Mouse (Mus musculus): ENCODE data around the gene Swi5. TPM values are rescaled to one million over a fixed set of nuclear protein-coding genes. Genes with fewer than 3 reads are reported as not detected.
A peak's percentile ranks its signal among the peaks of the same experiment; 100 is the strongest.

Gene Swi5
- polyA plus RNA-seq, 1 experiment: not detected

DNA sequence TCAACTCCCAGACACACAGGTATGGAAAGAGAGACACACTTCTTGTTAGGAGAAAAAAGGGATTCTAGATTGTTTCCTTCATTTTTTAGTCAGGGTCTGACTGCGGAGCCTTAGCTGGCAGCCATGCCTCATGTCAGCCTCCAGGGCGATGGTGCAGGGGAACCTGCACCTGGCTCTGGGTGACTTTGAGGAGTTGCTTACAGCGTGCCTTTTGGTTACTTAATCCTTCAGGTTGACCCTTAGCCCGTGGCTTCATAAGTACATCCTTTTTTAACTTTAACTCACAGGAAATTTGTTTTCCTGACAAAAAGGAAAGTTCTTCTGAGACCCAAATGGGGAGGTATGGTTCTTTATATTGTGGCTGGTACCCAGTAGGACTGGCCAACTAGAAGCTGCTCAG, 44.9 kb downstream of the Swi5 start:
- 92% methylated on average over 4 of the region's 4 CpGs for WGBS
- no peak overlapping the region for H3K27ac ChIP-seq (ENCODE audit: insufficient read depth, low read depth, low read length)
- TF ChIP-seq CTCF (IDR thresholded peaks at IDR 0.05; ENCODE audit: insufficient read depth, low read depth, low read length) (no peak), POLR2A (IDR thresholded peaks at IDR 0.05; ENCODE audit: insufficient read depth, low read depth, low read length) (no peak)

DNA sequence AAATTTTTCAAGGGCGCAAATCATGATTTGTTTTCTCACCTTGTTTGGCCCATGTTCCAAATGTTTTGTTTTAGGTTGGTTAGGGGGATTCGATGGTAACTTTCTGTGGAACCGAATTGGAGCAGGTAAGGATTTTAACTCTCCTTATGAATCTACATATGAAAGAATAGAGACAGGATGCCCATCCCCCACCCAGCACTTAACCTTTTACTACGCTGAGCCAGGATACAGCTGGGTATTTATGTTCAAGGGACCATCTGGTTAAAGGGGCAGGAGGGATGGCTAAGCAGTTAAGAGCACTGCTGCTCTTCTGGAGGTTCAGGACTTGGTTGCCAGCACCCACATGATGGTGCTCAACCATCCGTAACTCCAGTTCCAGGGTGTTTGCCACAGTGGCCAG, 47.3 kb downstream of the Swi5 start:
- no peaks in the 10 kb centered on the region for H3K4me1 ChIP-seq (ENCODE audit: control insufficient read depth, insufficient read depth, low read length)
- H3K27ac ChIP-seq (ENCODE audit: insufficient read depth, low read depth, low read length): no peak overlapping the region
- no peak for TF ChIP-seq POLR2A (IDR thresholded peaks at IDR 0.05; ENCODE audit: insufficient read depth, low read depth, low read length)
- no peak for TF ChIP-seq CTCF (IDR thresholded peaks at IDR 0.05; ENCODE audit: insufficient read depth, low read depth, low read length)
- H3K4me3 ChIP-seq (ENCODE audit: insufficient read depth, low read depth, low read length): no peak overlapping the region
- 88% methylated on average over 5 of the region's 5 CpGs for WGBS

More for the DNA sequence above, 44.9 kb downstream of the Swi5 start:
- Histone ChIP-seq H3K4me1 (ENCODE audit: control insufficient read depth, insufficient read depth, low read length) (no peaks in the 10 kb centered on the region), H3K4me3 (ENCODE audit: insufficient read depth, low read depth, low read length) (no peak overlapping the region)

DNA sequence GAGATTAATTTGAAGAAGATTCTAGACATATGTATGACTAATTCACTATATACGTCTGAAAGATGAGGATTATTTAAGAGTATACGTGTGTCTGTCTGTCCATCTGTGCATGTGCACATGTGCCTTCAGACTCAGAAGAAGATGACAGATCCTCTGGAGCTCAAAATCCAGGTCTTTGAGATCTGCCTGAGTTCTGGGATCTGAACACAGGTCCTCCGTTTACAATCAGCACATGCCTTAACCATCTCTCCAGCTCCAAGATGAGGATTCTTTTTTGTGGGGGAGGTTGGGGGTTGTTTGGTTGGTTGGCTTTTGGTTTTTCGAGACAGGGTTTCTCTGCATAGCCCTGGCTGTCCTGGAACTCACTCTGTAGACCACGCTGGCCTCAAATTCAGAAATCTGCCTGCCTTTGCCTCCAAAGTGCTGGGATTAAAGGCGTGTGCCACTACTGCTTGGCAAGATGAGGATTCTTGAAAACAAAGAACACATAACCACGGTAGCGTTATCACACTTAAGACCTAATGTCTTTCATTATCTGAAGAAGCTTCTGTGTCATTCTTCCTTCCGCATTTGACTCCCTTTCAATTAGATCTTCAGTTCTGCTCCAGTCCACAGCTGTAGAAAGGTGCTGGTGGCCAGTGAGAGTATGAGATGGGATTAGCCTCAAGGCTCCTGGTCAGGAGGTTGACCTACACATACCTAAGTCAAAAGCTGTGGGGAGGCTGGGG, 49.0 kb downstream of the Swi5 start:
- Histone ChIP-seq H3K4me1 (ENCODE audit: control insufficient read depth, insufficient read depth, low read length) (no peaks in the 10 kb centered on the region; the same call in 1 of the 2 replicates), H3K4me3 (ENCODE audit: insufficient read depth, low read depth, low read length) (no peak overlapping the region), H3K27ac (ENCODE audit: insufficient read depth, low read depth, low read length) (no peak overlapping the region)
- TF ChIP-seq CTCF (IDR thresholded peaks at IDR 0.05; ENCODE audit: insufficient read depth, low read depth, low read length) (no peak), POLR2A (IDR thresholded peaks at IDR 0.05; ENCODE audit: insufficient read depth, low read depth, low read length) (no peak)
- WGBS: 92% methylated on average over 9 of the region's 9 CpGs

DNA sequence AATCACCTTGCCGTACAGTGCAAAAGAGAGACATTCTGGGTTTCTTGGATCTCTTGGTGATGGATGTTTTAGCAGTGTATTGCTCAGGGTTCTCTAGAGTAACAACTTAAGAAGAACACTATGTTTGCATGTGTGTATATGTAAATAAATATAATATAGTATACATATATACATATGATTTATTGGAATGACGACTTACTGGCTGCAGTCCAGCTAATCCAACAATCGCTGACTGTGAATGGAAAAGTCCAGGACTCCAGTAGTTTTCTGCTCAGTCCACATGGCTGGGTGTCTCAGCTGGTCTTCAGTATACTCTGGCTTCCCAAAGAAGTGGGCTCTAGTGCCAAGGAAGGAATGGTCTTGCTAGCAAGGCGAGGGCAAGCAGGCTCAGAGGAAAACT, 50.3 kb downstream of the Swi5 start:
- Histone ChIP-seq H3K27ac (ENCODE audit: insufficient read depth, low read depth, low read length) (no peak overlapping the region), H3K4me3 (ENCODE audit: insufficient read depth, low read depth, low read length) (no peak overlapping the region), H3K4me1 (ENCODE audit: control insufficient read depth, insufficient read depth, low read length) (no peaks in the 10 kb centered on the region; the same call in 1 of the 2 replicates)
- TF ChIP-seq POLR2A (IDR thresholded peaks at IDR 0.05; ENCODE audit: insufficient read depth, low read depth, low read length) (no peak), CTCF (IDR thresholded peaks at IDR 0.05; ENCODE audit: insufficient read depth, low read depth, low read length) (no peak)
- WGBS: 32% methylated on average over 4 of the region's 4 CpGs

DNA sequence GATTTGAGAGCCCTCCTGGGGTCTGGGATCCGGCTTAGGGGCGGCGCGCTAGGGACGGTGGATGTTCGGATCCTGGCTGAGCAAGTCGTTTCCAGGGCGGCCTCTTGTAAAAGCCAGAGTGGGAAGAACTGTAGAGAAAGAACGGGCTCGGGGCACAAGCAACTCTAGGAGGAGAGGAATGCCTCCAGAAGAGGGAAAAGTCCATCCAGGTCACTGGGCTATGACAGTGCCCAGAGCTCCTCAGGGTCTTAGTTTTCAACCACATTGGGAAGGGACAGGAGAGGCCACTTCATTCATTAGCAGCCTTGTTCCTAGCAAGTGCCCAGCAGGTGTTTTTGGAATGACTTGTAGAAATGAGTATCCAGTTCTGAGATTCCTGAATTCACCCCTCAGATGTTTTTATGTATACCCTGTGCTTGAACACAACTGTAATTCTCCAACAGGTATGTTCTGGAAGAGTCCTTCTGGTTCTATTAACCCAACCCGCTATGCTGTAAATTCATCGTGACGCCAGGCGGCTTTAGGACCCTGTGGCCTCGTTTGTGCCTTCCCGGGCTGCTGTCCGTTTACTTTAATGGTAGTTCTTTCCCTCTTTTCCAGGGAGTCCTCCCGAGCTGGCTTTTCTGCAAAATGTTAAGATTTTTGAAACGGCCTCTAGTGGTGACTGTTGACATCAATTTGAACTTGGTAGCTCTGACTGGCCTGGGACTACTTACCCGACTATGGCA, 51.0 kb downstream of the Swi5 start:
- H3K4me1 ChIP-seq (ENCODE audit: control insufficient read depth, insufficient read depth, low read length): no peaks in the 10 kb centered on the region; the same call in 1 of the 2 replicates
- TF ChIP-seq POLR2A (IDR thresholded peaks at IDR 0.05; ENCODE audit: insufficient read depth, low read depth, low read length): no peak
- TF ChIP-seq CTCF (IDR thresholded peaks at IDR 0.05; ENCODE audit: insufficient read depth, low read depth, low read length): no peak
- H3K27ac ChIP-seq (ENCODE audit: insufficient read depth, low read depth, low read length): 0 out of 2 replicates have a peak overlapping the region, but pooled peaks have one; percentile 12
- under 1% methylated on average over 20 of the region's 20 CpGs for WGBS
- H3K4me3 ChIP-seq (ENCODE audit: insufficient read depth, low read depth, low read length): peak overlapping the region; percentile 71

DNA sequence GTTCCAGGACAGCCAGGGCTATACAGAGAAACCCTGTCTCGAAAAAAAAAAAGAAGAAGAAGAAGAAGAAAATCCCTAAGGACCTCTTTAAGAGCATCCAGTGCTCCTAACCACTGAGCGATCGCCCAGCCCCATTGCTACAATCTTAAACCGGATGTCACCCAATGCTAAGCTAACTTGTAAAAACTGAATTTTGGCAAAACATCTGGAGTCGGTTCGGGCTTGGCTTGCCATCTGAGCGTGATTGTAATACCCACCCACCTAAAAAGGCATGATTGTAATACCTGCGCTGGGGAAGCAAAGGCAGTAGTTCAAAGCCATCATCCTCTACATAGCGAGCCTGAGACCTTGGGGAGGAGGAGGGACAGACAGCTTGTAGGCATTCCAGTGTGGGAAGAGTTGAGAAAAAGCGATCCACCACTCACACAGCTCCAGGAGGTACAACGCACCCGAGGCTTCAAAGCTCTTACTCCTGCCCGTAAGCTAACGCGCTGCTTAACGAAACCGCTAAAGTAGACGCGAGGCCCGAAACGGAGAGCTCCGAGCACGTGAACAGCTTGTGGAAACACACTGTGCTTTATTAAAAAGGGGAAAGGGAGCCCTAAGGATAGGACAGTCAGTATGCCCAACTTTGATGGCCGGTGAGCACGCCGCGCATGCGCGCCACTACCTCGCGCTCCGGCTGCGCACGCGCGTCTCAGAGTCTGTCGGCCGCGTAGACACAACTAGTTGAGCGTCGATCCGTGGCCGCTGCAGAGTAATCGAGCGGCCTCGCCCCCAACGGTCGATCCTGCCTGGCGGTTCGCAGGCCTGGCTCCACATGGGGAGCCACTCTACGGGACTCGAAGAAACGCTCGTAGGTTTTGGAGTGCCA, 51.8 kb downstream of the Swi5 start, which contains the start of gene Pomt1:
Gene Pomt1, plus strand, starts transcription at position 705 of the 874 bp plus-strand sequence.
- peak; percentile 68; the same call in 1 of the 2 replicates for TF ChIP-seq POLR2A (IDR thresholded peaks at IDR 0.05; ENCODE audit: insufficient read depth, low read depth, low read length)
- no peak for TF ChIP-seq CTCF (IDR thresholded peaks at IDR 0.05; ENCODE audit: insufficient read depth, low read depth, low read length)
- Histone ChIP-seq H3K4me1 (ENCODE audit: control insufficient read depth, insufficient read depth, low read length) (no peaks in the 10 kb centered on the region; the same call in 1 of the 2 replicates), H3K4me3 (ENCODE audit: insufficient read depth, low read depth, low read length) (peak within 1 kb of the TSS; percentile 71), H3K27ac (ENCODE audit: insufficient read depth, low read depth, low read length) (peak within 1 kb of the TSS; percentile 76)
- WGBS: under 1% methylated on average over 54 of the region's 54 CpGs

DNA sequence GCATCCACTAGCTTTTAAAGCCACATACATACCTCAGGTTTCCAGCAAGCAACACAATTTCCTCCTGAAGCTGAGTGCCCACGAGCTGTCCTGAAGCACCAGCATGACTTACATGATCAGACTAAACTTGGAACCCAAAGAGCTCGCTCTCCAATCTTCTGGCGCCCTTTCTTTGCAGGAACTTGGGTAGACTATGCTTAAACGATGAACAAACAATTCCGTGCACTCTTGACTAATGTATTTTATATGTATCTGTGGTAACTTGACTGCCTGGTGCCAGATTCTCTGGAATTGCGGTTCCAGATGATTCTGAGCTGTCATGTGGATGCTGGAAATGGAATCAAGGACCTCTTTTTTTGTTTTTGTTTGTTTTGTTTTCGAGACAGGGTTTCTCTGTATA, 52.4 kb downstream of the Swi5 start:
- H3K4me3 ChIP-seq (ENCODE audit: insufficient read depth, low read depth, low read length): peak overlapping the region; percentile 71; the same call in 1 of the 2 replicates
- H3K27ac ChIP-seq (ENCODE audit: insufficient read depth, low read depth, low read length): no peak overlapping the region
- WGBS: 23% methylated on average over 7 of the region's 7 CpGs
- H3K4me1 ChIP-seq (ENCODE audit: control insufficient read depth, insufficient read depth, low read length): no peaks in the 10 kb centered on the region; the same call in 1 of the 2 replicates
- TF ChIP-seq CTCF (IDR thresholded peaks at IDR 0.05; ENCODE audit: insufficient read depth, low read depth, low read length): no peak
- no peak for TF ChIP-seq POLR2A (IDR thresholded peaks at IDR 0.05; ENCODE audit: insufficient read depth, low read depth, low read length)

Other genes starting within 250 kb of the Swi5 start
- not detected in 2 replicates for gene Fam78a, start 203.2 kb downstream of the Swi5 start, polyA plus RNA-seq (2012; ENCODE audit: insufficient read depth, insufficient read length, low replicate concordance, missing spikeins)
- gene Plpp7, start 192.5 kb downstream of the Swi5 start, polyA plus RNA-seq (2012; ENCODE audit: insufficient read depth, insufficient read length, low replicate concordance, missing spikeins): not detected in 2 replicates
- 70.7 and 86.2 TPM in 2 replicates for gene Prrc2b, start 137.0 kb downstream of the Swi5 start, polyA plus RNA-seq (2012; ENCODE audit: insufficient read depth, insufficient read length, low replicate concordance, missing spikeins)
- gene Pomt1, start 51.5 kb downstream of the Swi5 start, polyA plus RNA-seq (2012; ENCODE audit: insufficient read depth, insufficient read length, low replicate concordance, missing spikeins): not detected in 2 replicates
- gene Uck1, start 27.9 kb downstream of the Swi5 start, polyA plus RNA-seq (2012; ENCODE audit: insufficient read depth, insufficient read length, low replicate concordance, missing spikeins): not detected in 2 replicates
- gene Golga2, start 691 bp downstream of the Swi5 start, polyA plus RNA-seq (2012; ENCODE audit: insufficient read depth, insufficient read length, low replicate concordance, missing spikeins): 105 TPM in 1 of 2 replicates, not detected in the other
- not detected in 2 replicates for gene Ciz1, start 64.3 kb upstream of the Swi5 start, polyA plus RNA-seq (2012; ENCODE audit: insufficient read depth, insufficient read length, low replicate concordance, missing spikeins)
- gene Dnm1, start 65.3 kb upstream of the Swi5 start, polyA plus RNA-seq (2012; ENCODE audit: insufficient read depth, insufficient read length, low replicate concordance, missing spikeins): 153 TPM in 1 of 2 replicates, not detected in the other
- gene 1110008P14Rik, start 93.9 kb upstream of the Swi5 start, polyA plus RNA-seq (2012; ENCODE audit: insufficient read depth, insufficient read length, low replicate concordance, missing spikeins): not detected in 2 replicates
- not detected in 2 replicates for gene Lcn2, start 100.2 kb upstream of the Swi5 start, polyA plus RNA-seq (2012; ENCODE audit: insufficient read depth, insufficient read length, low replicate concordance, missing spikeins)
- gene Ptges2, start 107.8 kb upstream of the Swi5 start, polyA plus RNA-seq (2012; ENCODE audit: insufficient read depth, insufficient read length, low replicate concordance, missing spikeins): not detected in 2 replicates
- not detected in 2 replicates for gene Naif1, start 162.4 kb upstream of the Swi5 start, polyA plus RNA-seq (2012; ENCODE audit: insufficient read depth, insufficient read length, low replicate concordance, missing spikeins)
- gene Slc25a25, start 163.4 kb upstream of the Swi5 start, polyA plus RNA-seq (2012; ENCODE audit: insufficient read depth, insufficient read length, low replicate concordance, missing spikeins): 221 TPM in 1 of 2 replicates, not detected in the other
- not detected in 2 replicates for gene Fam102a, start 247.3 kb upstream of the Swi5 start, polyA plus RNA-seq (2012; ENCODE audit: insufficient read depth, insufficient read length, low replicate concordance, missing spikeins)